Mouse (Mus musculus): Measurements from ENCODE around the gene Ctse. TPM values are rescaled to one million over a fixed set of nuclear protein-coding genes. Genes with fewer than 3 reads are reported as not detected.

Gene Ctse
- polyA plus RNA-seq, 1 experiment from 2014 or later, result 0.97 TPM

Other genes with a start within 250 kb of the Ctse start
- 18.6 and 24.3 TPM in 2 replicates for gene Srgap2, start 111.0 kb upstream of the Ctse start, polyA plus RNA-seq (2016; fragmentation: Nextera tagmentation; extraction: Ambion mirVana)
- 3.2 and 3.4 TPM in 2 replicates for gene Fam72a, start 110.4 kb upstream of the Ctse start, polyA plus RNA-seq (2016; fragmentation: Nextera tagmentation; extraction: Ambion mirVana)
- not detected in 2 replicates for gene Avpr1b, start 39.1 kb upstream of the Ctse start, polyA plus RNA-seq (2016; fragmentation: Nextera tagmentation; extraction: Ambion mirVana)
- 0.68 and 1.5 TPM in 2 replicates for gene Rab7b, start 50.4 kb downstream of the Ctse start, polyA plus RNA-seq (2016; fragmentation: Nextera tagmentation; extraction: Ambion mirVana)
- 0.04 and 0.05 TPM in 2 replicates for gene Slc26a9, start 105.7 kb downstream of the Ctse start, polyA plus RNA-seq (2016; fragmentation: Nextera tagmentation; extraction: Ambion mirVana)
- 1.3 and 1.7 TPM in 2 replicates for gene Pm20d1, start 159.1 kb downstream of the Ctse start, polyA plus RNA-seq (2016; fragmentation: Nextera tagmentation; extraction: Ambion mirVana)
- 7.8 and 10.2 TPM in 2 replicates for gene Slc41a1, start 189.2 kb downstream of the Ctse start, polyA plus RNA-seq (2016; fragmentation: Nextera tagmentation; extraction: Ambion mirVana)
- 12.4 and 13.2 TPM in 2 replicates for gene Rab29, start 228.9 kb downstream of the Ctse start, polyA plus RNA-seq (2016; fragmentation: Nextera tagmentation; extraction: Ambion mirVana)

Measured in heart, embryonic 12.5 days (tissue).